Mouse (Mus musculus) CH12.LX (cell line): ENCODE measurements around the gene Zfp936. TPM values are rescaled to one million over a fixed set of nuclear protein-coding genes. Genes with fewer than 3 reads are reported as not detected.

ENCODE experiments used
- polyA plus RNA-seq: library from polyadenylated mRNA; unstranded; fragments of >175 nt; gene quantifications from 2 replicates; pipeline ENCODE4 v1.2.1, GENCODE M21; 2012; ENCODE audit warnings: low read depth; ENCODE audit not compliant: insufficient read length
- total RNA-seq, 2 experiments: library from RNA; depleted of rRNA; stranded (reverse); fragments of 300-350 nt in 1 of 2; fragments of >200 nt in 1 of 2; gene quantifications; 2 replicates each; pipeline ENCODE4 v1.2.3; 2012 to 2014

The Zfp936 gene
- total and polyA plus RNA-seq, 3 experiments = 0.04 to 2.0 (median 0.30) TPM

Other genes with a start within 250 kb of the Zfp936 start
- gene Gm2381, start 247.0 kb upstream of the Zfp936 start, total RNA-seq (2012; rRNA removed) = 0.81 and 0.84 TPM in 2 replicates
- not detected in 2 replicates for gene Gm2381, start 247.0 kb upstream of the Zfp936 start, total RNA-seq (2014; rRNA removed)
- 0.08 TPM in 1 of 2 replicates, not detected in the other for gene Gm2381, start 247.0 kb upstream of the Zfp936 start, polyA plus RNA-seq
- gene Vmn2r63, start 180.4 kb upstream of the Zfp936 start, total RNA-seq (2012; rRNA removed) = not detected in 2 replicates
- gene Vmn2r63, start 180.4 kb upstream of the Zfp936 start, total RNA-seq (2014; rRNA removed) = not detected in 2 replicates
- not detected in 2 replicates for gene Vmn2r63, start 180.4 kb upstream of the Zfp936 start, polyA plus RNA-seq
- not detected in 2 replicates for gene Gm9268, start 95.5 kb upstream of the Zfp936 start, total RNA-seq (2012; rRNA removed)
- not detected in 2 replicates for gene Gm9268, start 95.5 kb upstream of the Zfp936 start, total RNA-seq (2014; rRNA removed)
- not detected in 2 replicates for gene Gm9268, start 95.5 kb upstream of the Zfp936 start, polyA plus RNA-seq
- 9.8 and 10.9 TPM in 2 replicates for gene Zfp715, start 199.1 kb downstream of the Zfp936 start, total RNA-seq (2012; rRNA removed)
- 17.1 and 19.1 TPM in 2 replicates for gene Zfp715, start 199.1 kb downstream of the Zfp936 start, total RNA-seq (2014; rRNA removed)
- gene Zfp715, start 199.1 kb downstream of the Zfp936 start, polyA plus RNA-seq = 10.7 and 13.3 TPM in 2 replicates
- gene Siglecf, start 237.1 kb downstream of the Zfp936 start, total RNA-seq (2012; rRNA removed) = 0.25 and 0.34 TPM in 2 replicates
- 0.66 and 0.77 TPM in 2 replicates for gene Siglecf, start 237.1 kb downstream of the Zfp936 start, total RNA-seq (2014; rRNA removed)
- gene Siglecf, start 237.1 kb downstream of the Zfp936 start, polyA plus RNA-seq = 1.3 and 1.7 TPM in 2 replicates